Mouse (Mus musculus): ENCODE results near the gene Mief2.

Gene Mief2

DNA sequence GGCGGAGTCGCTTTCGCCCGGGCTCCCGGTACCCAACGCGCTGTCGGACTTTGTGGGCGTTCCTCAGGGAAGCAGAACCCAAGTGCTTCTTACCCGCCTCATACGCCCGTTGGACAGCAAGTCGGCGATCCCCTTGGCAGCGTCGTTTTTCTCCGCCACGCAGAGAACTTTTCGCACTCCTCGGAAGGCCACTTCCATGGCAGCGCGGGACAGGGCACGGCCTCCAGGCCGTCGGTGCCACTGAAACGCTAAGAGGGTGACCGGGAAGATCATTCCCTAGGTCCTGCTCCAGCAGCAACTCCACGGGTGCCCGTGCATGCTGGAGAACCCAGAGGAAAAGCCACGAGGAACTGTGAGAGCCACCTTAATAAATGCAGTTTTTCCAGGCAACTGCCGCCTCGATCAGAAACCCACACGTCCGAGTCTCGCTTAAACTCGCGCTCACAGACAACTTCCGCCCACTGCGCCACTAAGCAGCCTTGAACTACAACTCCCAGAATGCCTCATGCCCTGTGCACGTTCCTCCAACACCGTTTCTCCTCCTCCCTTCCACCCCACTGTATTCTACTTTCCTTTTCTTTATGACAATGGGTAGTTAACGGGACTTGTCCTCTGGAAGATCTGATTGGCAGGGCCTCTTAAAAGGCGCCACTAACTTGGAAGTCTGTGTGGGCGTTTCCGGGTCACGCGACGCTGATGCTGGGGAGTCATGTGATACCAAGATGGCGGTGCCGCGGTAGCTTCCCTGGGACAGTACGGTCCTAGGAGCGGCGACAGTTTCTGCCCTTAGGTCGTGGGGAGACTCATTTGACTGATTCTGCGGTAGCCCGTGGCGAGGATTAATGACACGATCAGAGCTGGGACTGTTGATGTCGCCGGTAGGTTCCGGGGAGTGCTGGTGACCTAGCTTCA, 48.9 kb downstream of the Mief2 start, which contains the start of the genes Top3a and Smcr8:
Gene Top3a, minus strand, starts transcription at position 537 of the 912 bp plus-strand sequence.
Gene Smcr8, plus strand, starts transcription at position 696 of the 912 bp plus-strand sequence.
- DNase-seq (ENCODE audit: low read depth, low spot score), result peak; percentile 99

GRCm38 (mm10) chr11:60777801-60778370, 49.7 kb downstream of the Mief2 start:
- DNase-seq (ENCODE audit: low read depth, low spot score), result no peak

GRCm38 (mm10) chr11:60779673-60780189, 51.5 kb downstream of the Mief2 start:
- no peak for DNase-seq (ENCODE audit: low read depth, low spot score)
